Mouse (Mus musculus) thymus, adult 2 months (tissue): ENCODE data around the gene Msrb2.

Experiments used
- CTCF ChIP-seq: fragments of 200-500 bp; IDR thresholded peaks from 2 replicates; pipeline ENCODE4 v1.5.1; 2012; ENCODE audit warnings: mild to moderate bottlenecking, control low read depth, low read length, moderate library complexity, borderline replicate concordance; ENCODE audit not compliant: control insufficient read depth, poor library complexity, insufficient read depth; ENCODE audit errors: extremely low read depth
- POLR2A ChIP-seq: fragments of 200-500 bp; IDR thresholded peaks from 2 replicates; pipeline ENCODE4 v1.6.1; 2012; ENCODE audit warnings: mild to moderate bottlenecking, low read length, control low read depth, moderate library complexity; ENCODE audit not compliant: control insufficient read depth, poor library complexity, insufficient read depth; ENCODE audit errors: extremely low read depth

GRCm38 (mm10) chr2:19383006-19383405, 11.8 kb downstream of the Msrb2 start:
- TF ChIP-seq CTCF (no peak), POLR2A (no peak)
